Mouse (Mus musculus): ENCODE data around the gene Smc6. TPM values are rescaled to one million over a fixed set of nuclear protein-coding genes. Genes with fewer than 3 reads are reported as not detected.
A peak's percentile ranks its signal among the peaks of the same experiment; 100 is the strongest.

Gene Smc6
- polyA plus RNA-seq, 1 experiment from 2014 or later, result 116 TPM

DNA sequence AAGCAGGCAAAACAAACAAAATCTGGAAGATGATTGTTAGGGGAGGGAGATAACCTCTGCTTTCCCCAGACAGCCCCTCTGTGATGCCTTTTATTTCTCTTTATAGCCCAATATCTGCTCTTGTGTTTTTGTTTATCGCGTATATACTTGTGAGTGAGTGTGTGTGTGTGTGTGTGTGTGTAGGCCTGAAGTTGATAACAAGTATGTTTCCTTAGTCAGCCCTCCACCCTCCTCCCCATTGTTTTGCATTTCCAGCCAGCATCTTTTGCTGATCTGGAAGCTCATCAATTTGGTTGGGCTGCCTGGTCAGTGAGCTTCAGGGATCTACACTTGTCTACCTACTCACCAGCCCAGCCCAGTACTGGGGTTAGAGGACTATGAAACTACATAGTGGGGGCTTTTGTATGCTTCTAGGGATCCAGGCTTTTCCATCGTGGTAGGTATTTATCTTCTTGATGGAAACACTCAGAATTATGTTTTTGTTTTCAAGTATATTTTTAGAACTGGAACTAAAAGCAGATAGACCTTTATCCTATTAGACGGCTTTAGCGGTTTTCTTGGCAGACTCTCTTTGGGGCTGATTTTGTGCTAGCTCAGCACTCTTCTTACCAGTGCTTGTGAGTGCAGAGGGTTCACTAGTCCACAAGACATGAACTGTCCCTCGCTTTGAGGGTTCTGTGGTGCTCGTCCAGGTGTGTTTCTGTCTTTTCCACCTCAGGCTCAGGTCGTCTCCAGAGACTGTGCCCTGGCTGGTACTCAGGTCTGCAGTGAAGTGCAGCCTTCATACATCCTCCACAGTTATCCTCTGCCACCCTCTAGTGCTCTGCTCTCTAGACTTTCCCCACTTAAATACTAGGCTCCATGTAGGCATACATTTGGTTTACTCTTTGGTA lies 41.3 kb downstream of the Smc6 start:
- 94% methylated on average over 8 of the region's 8 CpGs for WGBS
- no peaks in the 10 kb centered on the region for H3K4me1 ChIP-seq
- H3K27ac ChIP-seq, result no peak overlapping the region
- ATAC-seq (ENCODE audit: low FRiP score, low read depth), result no peak
- peaks cover 57% of the 10 kb centered on the region for H3K36me3 ChIP-seq
- no peaks in the 10 kb centered on the region for H3K9me3 ChIP-seq
- no peaks in the 10 kb centered on the region for H3K27me3 ChIP-seq (replicated peaks)
- no peak overlapping the region for H3K4me3 ChIP-seq
- H3K9ac ChIP-seq, result no peak overlapping the region
- H3K4me2 ChIP-seq (replicated peaks), result no peak overlapping the region

DNA sequence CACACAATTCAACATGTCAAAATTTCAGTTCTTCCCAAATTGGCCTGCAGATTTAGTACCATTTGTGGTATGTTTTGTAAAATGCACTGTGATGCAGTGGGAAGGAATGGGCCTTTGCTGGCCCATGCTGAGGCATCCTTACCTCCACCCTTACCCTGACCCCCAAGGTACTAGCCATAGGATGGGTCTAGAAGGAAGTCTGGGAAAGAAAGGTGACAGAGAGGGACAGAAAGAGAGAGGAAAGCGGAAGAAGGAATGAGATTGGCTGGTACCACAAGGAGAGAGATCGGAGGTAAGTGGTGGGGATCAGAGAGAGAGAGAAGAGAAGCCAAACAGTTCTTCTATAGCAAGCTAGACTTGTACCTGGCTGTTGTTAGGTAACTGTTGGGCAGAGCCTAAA lies 45.4 kb downstream of the Smc6 start:
- Histone ChIP-seq H3K9me3 (no peaks in the 10 kb centered on the region), H3K4me2 (replicated peaks) (no peak overlapping the region), H3K4me3 (no peak overlapping the region), H3K9ac (no peak overlapping the region), H3K27me3 (replicated peaks) (no peaks in the 10 kb centered on the region), H3K27ac (no peak overlapping the region), H3K4me1 (no peaks in the 10 kb centered on the region), H3K36me3 (peaks cover 37% of the 10 kb centered on the region)
- no peak for ATAC-seq (ENCODE audit: low FRiP score, low read depth)
- WGBS, result 100% methylated on average over 2 of the region's 2 CpGs

DNA sequence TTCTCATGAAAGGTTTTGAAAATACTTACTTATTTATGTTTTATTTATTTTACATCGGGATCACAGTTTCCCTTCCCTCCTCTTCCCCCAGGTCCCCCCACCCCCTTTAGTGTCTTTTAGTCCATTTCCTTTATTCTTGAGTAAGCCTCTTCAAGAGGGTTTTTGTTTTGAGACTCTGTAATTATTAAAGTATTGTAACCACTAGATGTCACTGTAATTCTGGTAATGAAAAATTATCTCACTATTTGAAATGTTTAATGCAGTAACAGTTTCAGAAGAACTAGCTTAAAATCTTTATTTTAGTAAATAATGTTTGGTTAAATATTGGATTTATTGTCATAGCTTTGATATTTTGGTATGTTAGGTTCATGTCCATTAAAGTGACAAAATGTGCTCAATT lies 48.2 kb downstream of the Smc6 start:
- Histone ChIP-seq H3K4me2 (replicated peaks) (no peak overlapping the region), H3K27ac (no peak overlapping the region), H3K4me3 (no peak overlapping the region), H3K9ac (no peak overlapping the region), H3K27me3 (replicated peaks) (no peaks in the 10 kb centered on the region), H3K36me3 (peaks cover 32% of the 10 kb centered on the region), H3K9me3 (no peaks in the 10 kb centered on the region), H3K4me1 (no peaks in the 10 kb centered on the region)
- ATAC-seq (ENCODE audit: low FRiP score, low read depth), result no peak
- 73% methylated on average over 1 of the region's 1 CpGs for WGBS

DNA sequence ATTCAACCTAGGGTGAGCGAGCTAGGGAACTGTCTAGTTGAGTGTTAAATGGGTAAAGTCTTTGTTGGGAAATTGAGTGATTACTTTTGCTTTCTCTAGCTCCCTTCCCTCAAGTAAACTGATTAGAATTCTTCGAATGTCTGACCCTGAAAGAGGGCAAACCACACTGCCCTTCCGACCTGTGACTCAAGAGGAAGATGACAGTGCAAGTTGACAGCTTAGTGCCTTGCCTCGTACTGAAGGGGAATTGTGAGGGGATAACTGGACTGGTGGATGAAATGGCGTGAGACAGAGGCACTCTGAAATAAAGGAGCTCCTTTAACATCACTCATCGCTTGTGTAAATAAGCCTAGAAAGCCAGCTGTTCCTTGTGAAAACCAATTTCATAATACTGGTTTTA lies 52.0 kb downstream of the Smc6 start:
- WGBS, result 68% methylated on average over 6 of the region's 6 CpGs
- Histone ChIP-seq H3K36me3 (peaks cover 29% of the 10 kb centered on the region), H3K4me1 (no peaks in the 10 kb centered on the region), H3K27ac (no peak overlapping the region), H3K4me2 (replicated peaks) (no peak overlapping the region), H3K9ac (no peak overlapping the region), H3K4me3 (no peak overlapping the region), H3K9me3 (no peaks in the 10 kb centered on the region), H3K27me3 (replicated peaks) (no peaks in the 10 kb centered on the region)
- no peak for ATAC-seq (ENCODE audit: low FRiP score, low read depth)

DNA sequence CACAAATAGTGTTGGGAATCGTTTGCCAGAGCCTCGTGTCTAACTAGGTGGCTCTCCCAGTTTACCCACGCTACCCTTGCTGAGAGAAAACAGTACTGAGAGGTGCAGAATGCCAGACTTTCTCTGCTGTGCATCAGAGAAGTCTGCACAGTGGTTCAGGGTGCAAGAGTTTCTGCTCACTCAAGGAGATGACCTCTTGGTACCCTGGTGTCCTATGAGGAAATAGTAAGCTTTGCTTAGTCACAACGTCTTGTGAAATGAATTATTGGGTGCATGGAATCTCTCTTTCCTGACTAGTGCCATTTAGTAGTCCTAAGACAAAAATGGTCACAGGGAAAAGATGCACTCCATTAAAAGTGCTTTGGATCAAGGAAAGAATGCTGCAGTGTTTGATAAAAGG lies 58.8 kb downstream of the Smc6 start:
- Histone ChIP-seq H3K27me3 (replicated peaks) (no peaks in the 10 kb centered on the region), H3K4me3 (no peak overlapping the region), H3K36me3 (no peaks in the 10 kb centered on the region), H3K4me2 (replicated peaks) (no peak overlapping the region), H3K9me3 (no peaks in the 10 kb centered on the region), H3K9ac (no peak overlapping the region), H3K4me1 (no peaks in the 10 kb centered on the region), H3K27ac (no peak overlapping the region)
- 56% methylated on average over 4 of the region's 4 CpGs for WGBS
- no peak for ATAC-seq (ENCODE audit: low FRiP score, low read depth)

DNA sequence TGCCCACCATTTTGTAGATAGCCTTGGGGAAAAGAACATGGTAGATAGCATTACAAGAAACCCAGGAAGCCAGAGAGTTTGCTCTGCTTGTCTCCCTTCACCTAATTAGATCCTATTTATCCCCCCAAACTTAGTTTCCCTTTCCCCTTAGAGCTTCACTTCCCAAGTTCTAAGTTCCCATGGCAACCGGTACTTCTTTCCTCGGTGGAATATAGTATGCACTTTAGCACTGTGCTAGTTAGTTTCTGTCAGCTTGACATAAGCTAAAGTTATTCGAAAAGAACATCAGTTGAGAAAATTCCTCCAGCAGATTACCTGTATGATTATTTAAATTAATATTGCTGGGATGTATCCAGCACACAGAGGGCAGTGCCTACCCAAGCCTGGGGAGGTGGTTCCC lies 60.8 kb downstream of the Smc6 start:
- Histone ChIP-seq H3K36me3 (no peaks in the 10 kb centered on the region), H3K9me3 (no peaks in the 10 kb centered on the region), H3K9ac (no peak overlapping the region), H3K27me3 (replicated peaks) (no peaks in the 10 kb centered on the region), H3K27ac (no peak overlapping the region), H3K4me3 (no peak overlapping the region), H3K4me1 (no peaks in the 10 kb centered on the region), H3K4me2 (replicated peaks) (no peak overlapping the region)
- 88% methylated on average over 3 of the region's 3 CpGs for WGBS
- ATAC-seq (ENCODE audit: low FRiP score, low read depth), result no peak

DNA sequence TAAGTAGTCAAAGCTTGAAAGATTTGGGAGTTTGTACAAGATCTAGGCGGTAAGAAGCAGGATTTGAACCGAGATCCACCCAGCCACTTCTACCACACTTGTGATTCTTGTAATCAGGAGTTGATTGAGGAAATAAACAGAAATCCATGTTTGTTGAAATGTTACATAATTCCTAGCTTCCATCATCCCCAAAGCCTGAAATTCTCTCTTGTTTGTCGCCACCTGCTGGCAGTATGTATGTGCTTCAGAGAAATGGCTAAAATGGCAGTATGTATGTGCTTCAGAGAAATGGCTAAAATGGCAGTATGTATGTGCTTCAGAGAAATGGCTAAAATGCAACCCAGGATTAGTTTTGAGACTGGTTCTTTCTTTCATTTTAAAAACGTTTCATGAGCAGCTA lies 71.2 kb downstream of the Smc6 start:
- Histone ChIP-seq H3K27ac (no peak overlapping the region), H3K36me3 (no peaks in the 10 kb centered on the region), H3K9ac (no peak overlapping the region), H3K9me3 (no peaks in the 10 kb centered on the region), H3K4me3 (no peak overlapping the region), H3K4me1 (no peaks in the 10 kb centered on the region), H3K4me2 (replicated peaks) (no peak overlapping the region), H3K27me3 (replicated peaks) (no peaks in the 10 kb centered on the region)
- no peak for ATAC-seq (ENCODE audit: low FRiP score, low read depth)
- 44% methylated on average over 4 of the region's 4 CpGs for WGBS

DNA sequence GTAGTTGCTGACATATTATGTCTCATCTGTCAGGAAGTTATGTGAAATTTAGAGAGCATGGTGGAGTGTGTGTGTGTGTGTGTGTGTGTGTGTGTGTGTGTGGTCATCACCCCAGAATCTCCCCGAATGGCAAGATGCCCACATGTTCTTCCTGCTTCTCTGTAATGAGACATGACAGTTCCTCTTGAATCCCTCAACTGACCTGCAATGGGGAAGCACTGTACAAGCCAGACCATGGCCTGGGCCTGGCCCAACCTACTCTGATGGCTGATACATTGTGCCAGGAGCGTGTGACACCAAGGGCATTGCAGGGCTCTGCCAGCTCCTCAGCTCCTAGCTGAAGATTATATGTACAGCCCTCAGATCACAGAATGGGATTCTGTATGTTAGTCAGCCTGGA lies 72.6 kb downstream of the Smc6 start:
- Histone ChIP-seq H3K4me1 (no peaks in the 10 kb centered on the region), H3K4me2 (replicated peaks) (no peak overlapping the region), H3K36me3 (no peaks in the 10 kb centered on the region), H3K9me3 (no peaks in the 10 kb centered on the region), H3K9ac (no peak overlapping the region), H3K27ac (no peak overlapping the region), H3K4me3 (no peak overlapping the region), H3K27me3 (replicated peaks) (no peaks in the 10 kb centered on the region)
- WGBS, result 93% methylated on average over 2 of the region's 2 CpGs
- ATAC-seq (ENCODE audit: low FRiP score, low read depth), result no peak

DNA sequence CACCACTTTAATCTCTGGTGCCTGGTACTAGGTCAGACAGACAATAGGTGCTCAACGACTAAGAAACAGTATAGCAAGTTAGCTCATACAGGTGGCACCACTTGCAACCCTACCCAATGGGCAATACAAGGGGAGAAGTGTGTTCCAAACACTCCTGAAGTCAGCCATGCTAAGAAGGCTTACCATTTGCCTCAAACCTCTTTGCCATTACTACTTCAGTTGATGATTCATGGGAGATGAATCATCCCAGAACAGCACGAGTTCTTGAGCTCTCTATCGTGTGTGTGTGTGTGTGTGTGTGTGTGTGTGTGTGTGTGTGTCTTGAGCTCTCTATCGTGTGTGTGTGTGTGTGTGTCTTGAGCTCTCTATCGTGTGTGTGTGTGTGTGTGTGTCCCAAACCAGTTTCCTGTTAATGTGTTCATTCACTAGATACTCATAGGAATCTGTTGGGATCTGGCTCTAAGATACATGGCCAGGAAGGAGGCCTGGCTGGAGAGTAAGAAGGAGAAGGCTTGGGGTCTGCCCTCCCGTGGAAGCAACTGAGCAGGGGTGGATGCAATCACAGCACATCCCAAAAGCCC lies 76.4 kb downstream of the Smc6 start:
- H3K4me1 ChIP-seq, result no peaks in the 10 kb centered on the region
- H3K4me2 ChIP-seq (replicated peaks), result no peak overlapping the region
- WGBS, result 86% methylated on average over 6 of the region's 6 CpGs
- no peaks in the 10 kb centered on the region for H3K27me3 ChIP-seq (replicated peaks)
- H3K27ac ChIP-seq, result no peak overlapping the region
- no peak for ATAC-seq (ENCODE audit: low FRiP score, low read depth)
- no peak overlapping the region for H3K9ac ChIP-seq
- H3K4me3 ChIP-seq, result no peak overlapping the region
- no peaks in the 10 kb centered on the region for H3K36me3 ChIP-seq
- no peaks in the 10 kb centered on the region for H3K9me3 ChIP-seq

DNA sequence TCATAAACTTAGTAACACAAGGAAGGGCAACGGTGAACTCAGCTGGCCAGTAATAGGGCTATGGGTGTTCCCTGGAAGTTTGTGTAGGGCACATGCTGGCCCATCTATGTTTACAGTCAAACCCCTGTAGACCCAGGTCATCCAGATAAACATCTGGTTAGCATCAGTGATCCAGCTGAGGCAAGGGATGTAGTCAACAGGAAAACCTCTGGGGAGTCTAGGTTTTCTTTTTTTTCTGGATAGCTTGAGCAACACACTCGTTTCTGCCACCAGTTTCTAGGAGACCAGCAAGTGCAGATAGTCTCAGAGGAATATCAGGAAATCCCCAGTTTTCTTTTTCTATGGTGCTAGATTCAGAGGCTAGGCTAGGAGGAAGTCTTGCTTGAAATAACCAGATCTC lies 80.3 kb downstream of the Smc6 start:
- Histone ChIP-seq H3K9ac (no peak overlapping the region), H3K36me3 (no peaks in the 10 kb centered on the region), H3K4me3 (no peak overlapping the region), H3K9me3 (no peaks in the 10 kb centered on the region), H3K4me2 (replicated peaks) (no peak overlapping the region), H3K27me3 (replicated peaks) (no peaks in the 10 kb centered on the region), H3K27ac (no peak overlapping the region), H3K4me1 (no peaks in the 10 kb centered on the region)
- 66% methylated on average over 2 of the region's 2 CpGs for WGBS
- no peak for ATAC-seq (ENCODE audit: low FRiP score, low read depth)

DNA sequence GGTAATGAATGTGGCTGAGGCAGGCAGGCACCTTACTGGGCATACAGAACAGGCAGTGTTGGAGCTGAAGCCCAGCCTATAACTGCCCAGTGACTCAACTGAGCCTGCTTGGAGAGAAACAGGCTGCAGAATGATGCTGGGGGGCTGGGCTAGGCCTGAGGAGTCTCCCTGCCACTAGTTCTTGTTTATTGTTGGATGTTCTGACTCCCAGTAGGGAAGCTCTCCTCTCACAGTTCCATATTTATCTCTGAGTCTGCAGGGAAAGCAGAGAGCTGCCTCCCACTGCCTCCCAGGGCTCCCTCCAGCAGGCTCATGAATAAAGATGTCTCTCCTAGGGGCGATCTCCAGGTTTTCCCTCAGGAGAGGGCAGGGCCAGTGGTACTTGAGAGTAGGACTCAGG lies 82.7 kb downstream of the Smc6 start:
- no peaks in the 10 kb centered on the region for H3K27me3 ChIP-seq (replicated peaks)
- H3K4me1 ChIP-seq, result no peaks in the 10 kb centered on the region
- no peak overlapping the region for H3K4me3 ChIP-seq
- H3K27ac ChIP-seq, result no peak overlapping the region
- WGBS, result 22% methylated on average over 1 of the region's 1 CpGs
- H3K4me2 ChIP-seq (replicated peaks), result no peak overlapping the region
- H3K36me3 ChIP-seq, result no peaks in the 10 kb centered on the region
- no peak for ATAC-seq (ENCODE audit: low FRiP score, low read depth)
- no peak overlapping the region for H3K9ac ChIP-seq
- H3K9me3 ChIP-seq, result no peaks in the 10 kb centered on the region

DNA sequence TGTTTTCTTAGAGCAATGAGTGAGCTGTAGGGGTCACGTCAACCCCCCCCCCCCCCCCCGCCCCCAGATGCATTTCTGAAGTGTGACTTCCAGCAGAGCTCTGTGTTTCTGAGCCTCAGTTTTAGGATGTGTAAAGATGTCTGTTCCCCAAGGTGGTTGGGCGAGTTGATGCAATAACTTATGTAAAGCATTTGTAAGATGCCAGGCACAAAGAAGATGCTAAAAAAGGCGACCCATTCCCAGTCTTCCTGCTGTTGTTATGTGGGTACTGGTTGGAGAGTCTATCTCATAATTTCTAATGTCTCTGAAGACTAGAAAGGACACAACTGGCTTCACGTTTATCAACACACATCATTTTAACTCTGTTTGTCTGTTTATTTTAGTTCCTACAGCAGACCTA lies 84.2 kb downstream of the Smc6 start:
- H3K9ac ChIP-seq, result no peak overlapping the region
- H3K9me3 ChIP-seq, result no peaks in the 10 kb centered on the region
- H3K27ac ChIP-seq, result no peak overlapping the region
- H3K4me2 ChIP-seq (replicated peaks), result no peak overlapping the region
- no peaks in the 10 kb centered on the region for H3K27me3 ChIP-seq (replicated peaks)
- no peak for ATAC-seq (ENCODE audit: low FRiP score, low read depth)
- no peaks in the 10 kb centered on the region for H3K36me3 ChIP-seq
- no peaks in the 10 kb centered on the region for H3K4me1 ChIP-seq
- H3K4me3 ChIP-seq, result no peak overlapping the region
- 51% methylated on average over 5 of the region's 5 CpGs for WGBS

DNA sequence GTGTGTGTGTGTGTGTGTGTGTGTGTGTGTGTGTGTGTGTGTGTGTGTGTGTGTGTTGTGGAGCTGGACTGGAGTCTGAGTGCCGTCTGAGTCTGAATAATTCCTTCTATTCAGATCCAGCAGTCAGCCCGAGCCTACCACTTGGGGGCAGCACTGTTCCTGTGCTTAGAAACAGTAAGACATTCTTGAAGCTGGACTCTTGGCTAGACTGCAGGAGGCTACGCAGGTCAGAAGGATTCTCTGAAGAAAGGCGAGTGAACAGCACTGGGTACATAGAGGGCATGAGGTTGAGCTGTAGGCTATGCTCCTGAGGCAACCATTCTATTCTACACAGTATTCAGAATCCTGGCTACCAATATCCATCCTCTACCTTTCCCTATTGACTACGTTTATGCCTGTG lies 85.2 kb downstream of the Smc6 start:
- WGBS, result 34% methylated on average over 5 of the region's 5 CpGs
- Histone ChIP-seq H3K4me1 (no peaks in the 10 kb centered on the region), H3K9ac (no peak overlapping the region), H3K27me3 (replicated peaks) (no peaks in the 10 kb centered on the region), H3K36me3 (no peaks in the 10 kb centered on the region), H3K27ac (no peak overlapping the region), H3K9me3 (no peaks in the 10 kb centered on the region), H3K4me3 (no peak overlapping the region), H3K4me2 (replicated peaks) (no peak overlapping the region)
- ATAC-seq (ENCODE audit: low FRiP score, low read depth), result 0 out of 2 replicates have a peak, but pooled peaks have one; percentile 28
